Mouse (Mus musculus): ENCODE data around the gene Vps37b. TPM values are rescaled to one million over a fixed set of nuclear protein-coding genes. Genes with fewer than 3 reads are reported as not detected.

Vps37b gene
- polyA plus RNA-seq, 1 experiment, result 41.7 TPM

DNA sequence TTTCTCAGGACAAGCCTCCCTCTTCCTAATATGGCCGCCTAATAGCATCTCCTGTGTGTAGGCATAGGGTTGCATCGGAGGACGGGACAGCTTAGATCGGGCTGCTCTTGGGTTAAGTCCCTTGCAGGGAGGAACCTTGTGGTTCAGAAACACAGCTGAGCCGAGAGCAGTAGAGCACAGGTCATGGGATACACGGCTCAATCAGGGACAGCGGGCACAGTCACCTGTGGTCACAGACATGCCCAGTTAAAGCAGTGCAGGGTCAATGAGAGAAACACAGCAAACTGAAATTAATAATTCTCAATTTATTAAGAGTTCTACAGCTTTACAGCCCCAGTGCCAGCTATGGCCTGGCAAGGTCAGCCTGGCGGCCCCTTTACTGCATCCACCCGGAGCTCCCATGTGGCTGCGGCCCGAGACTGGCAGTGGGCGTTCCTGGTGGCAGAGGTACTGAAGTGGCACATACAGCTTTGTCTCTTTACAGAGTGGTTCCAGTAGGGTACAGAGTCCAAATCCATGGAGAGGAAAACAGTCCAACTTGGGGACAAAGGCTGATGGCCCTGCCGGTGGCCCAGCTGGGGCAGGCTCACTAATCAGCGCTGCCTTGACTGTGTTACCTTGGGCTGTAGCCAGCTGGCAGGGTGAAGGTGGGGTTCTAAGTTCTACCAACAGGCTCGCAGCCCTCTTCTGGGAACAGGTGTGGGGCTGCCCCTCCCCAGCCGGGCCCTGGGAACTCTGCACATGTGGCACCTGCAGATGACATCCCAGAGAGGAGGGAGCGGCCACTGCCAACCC lies 27.5 kb downstream of the Vps37b start:
- H3K27ac ChIP-seq (ENCODE audit: insufficient read depth, low read length), result no peak overlapping the region
- H3K4me1 ChIP-seq (ENCODE audit: control insufficient read depth, insufficient read depth, low read length), result peaks cover 39% of the 10 kb centered on the region
- TF ChIP-seq CTCF (IDR thresholded peaks at IDR 0.05; ENCODE audit: borderline replicate concordance, insufficient read depth, low read depth, low read length) (no peak), POLR2A (IDR thresholded peaks at IDR 0.05; ENCODE audit: borderline replicate concordance, insufficient read depth, low read length) (no peak)
- WGBS, result 53% methylated on average over 17 of the region's 17 CpGs
- H3K4me3 ChIP-seq (replicated peaks; ENCODE audit: insufficient read depth, low read depth, low read length), result no peak overlapping the region
- no peaks in the 10 kb centered on the region for H3K27me3 ChIP-seq (ENCODE audit: control insufficient read depth, insufficient read depth, low read length)
- peak in 1 of 2 experiments; percentile 53 for DNase-seq

DNA sequence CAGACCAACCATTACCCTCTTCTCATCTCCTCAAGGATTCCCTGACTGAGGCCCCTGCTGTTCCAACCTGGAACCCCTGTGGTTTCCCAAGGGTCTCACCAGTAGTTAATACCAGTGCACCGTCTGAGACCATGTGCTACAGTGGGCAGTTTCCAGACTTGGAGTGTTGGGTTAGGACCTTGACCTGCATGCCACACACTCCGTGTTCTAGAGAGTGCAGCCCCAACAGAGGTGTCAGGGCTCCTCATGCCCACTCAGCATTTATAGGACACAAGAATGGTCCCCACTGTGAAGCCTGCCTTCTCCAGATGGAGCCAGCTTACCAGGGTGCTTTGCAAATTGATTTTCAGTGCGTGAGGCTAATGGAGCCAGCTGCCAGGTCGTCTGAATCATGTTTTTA lies 28.7 kb downstream of the Vps37b start:
- DNase-seq, result no peak
- Histone ChIP-seq H3K4me3 (replicated peaks; ENCODE audit: insufficient read depth, low read depth, low read length) (no peak overlapping the region), H3K27ac (ENCODE audit: insufficient read depth, low read length) (no peak overlapping the region), H3K27me3 (ENCODE audit: control insufficient read depth, insufficient read depth, low read length) (no peaks in the 10 kb centered on the region), H3K4me1 (ENCODE audit: control insufficient read depth, insufficient read depth, low read length) (peaks cover 44% of the 10 kb centered on the region)
- 19% methylated on average over 4 of the region's 4 CpGs for WGBS
- TF ChIP-seq CTCF (IDR thresholded peaks at IDR 0.05; ENCODE audit: borderline replicate concordance, insufficient read depth, low read depth, low read length), result no peak

DNA sequence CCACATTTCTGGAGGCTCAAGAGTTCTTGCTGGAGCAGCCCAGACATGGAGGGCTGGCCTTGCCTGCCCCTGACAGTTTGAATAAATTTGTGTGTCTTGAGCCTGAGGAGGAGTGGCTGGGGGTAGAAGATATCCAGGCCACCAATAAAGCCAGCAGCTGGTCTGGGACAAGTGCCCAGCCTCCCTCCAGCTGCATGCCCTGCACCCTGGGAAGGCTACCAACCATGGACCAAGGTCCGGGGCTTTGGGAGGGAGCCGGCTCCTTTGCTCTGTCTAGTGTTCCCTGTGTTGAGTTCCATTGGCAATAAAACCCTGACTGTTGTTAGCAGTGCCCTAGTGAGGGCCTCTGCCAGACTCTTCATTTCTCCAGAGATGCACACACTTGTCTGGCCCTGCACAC lies 29.2 kb downstream of the Vps37b start:
- WGBS, result 64% methylated on average over 2 of the region's 2 CpGs
- Histone ChIP-seq H3K27me3 (ENCODE audit: control insufficient read depth, insufficient read depth, low read length) (no peaks in the 10 kb centered on the region), H3K4me1 (ENCODE audit: control insufficient read depth, insufficient read depth, low read length) (peaks cover 48% of the 10 kb centered on the region), H3K4me3 (replicated peaks; ENCODE audit: insufficient read depth, low read depth, low read length) (no peak overlapping the region), H3K27ac (ENCODE audit: insufficient read depth, low read length) (no peak overlapping the region)
- peak in 1 of 2 experiments; percentile 55 for DNase-seq
- TF ChIP-seq CTCF (IDR thresholded peaks at IDR 0.05; ENCODE audit: borderline replicate concordance, insufficient read depth, low read depth, low read length) (no peak), POLR2A (IDR thresholded peaks at IDR 0.05; ENCODE audit: borderline replicate concordance, insufficient read depth, low read length) (no peak)

DNA sequence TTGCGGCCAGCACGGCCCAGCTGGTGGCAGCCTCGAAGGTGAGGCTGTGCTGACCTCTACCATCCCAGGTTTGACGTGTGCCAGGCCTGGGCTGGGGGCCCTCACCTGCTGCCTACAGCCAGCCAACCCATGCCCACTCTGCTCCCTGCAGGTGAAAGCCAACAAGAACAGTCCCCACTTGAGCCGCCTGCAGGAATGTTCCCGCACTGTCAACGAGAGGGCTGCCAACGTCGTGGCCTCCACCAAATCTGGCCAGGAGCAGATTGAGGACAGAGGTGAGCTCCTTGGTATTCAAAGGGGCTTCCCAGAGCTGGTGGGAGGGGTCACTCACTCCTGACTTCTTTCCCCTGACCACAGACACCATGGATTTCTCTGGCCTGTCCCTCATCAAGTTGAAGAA lies 30.8 kb downstream of the Vps37b start:
- DNase-seq, result no peak
- TF ChIP-seq CTCF (IDR thresholded peaks at IDR 0.05; ENCODE audit: borderline replicate concordance, insufficient read depth, low read depth, low read length) (no peak), POLR2A (IDR thresholded peaks at IDR 0.05; ENCODE audit: borderline replicate concordance, insufficient read depth, low read length) (no peak)
- Histone ChIP-seq H3K4me3 (replicated peaks; ENCODE audit: insufficient read depth, low read depth, low read length) (no peak overlapping the region), H3K27ac (ENCODE audit: insufficient read depth, low read length) (no peak overlapping the region), H3K4me1 (ENCODE audit: control insufficient read depth, insufficient read depth, low read length) (peaks cover 46% of the 10 kb centered on the region), H3K27me3 (ENCODE audit: control insufficient read depth, insufficient read depth, low read length) (no peaks in the 10 kb centered on the region)
- WGBS, result 16% methylated on average over 9 of the region's 9 CpGs

DNA sequence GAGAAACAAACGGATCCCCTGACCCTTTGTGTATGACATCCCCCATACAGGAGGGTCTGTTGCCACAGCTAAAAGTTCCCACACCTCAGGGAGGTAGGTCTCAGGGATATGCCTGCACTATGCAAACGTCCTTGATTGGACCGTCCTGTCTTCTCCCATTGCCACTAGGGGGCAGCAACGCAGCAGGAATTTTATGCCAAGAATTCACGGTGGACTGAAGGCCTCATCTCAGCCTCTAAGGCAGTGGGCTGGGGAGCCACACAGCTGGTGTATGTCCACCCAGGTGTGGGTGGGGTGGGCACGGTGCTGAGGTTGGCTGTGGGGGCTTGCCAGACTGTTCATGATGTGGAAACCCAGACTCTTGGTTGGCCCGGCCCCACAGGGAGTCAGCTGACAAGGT lies 31.2 kb downstream of the Vps37b start:
- WGBS, result 6% methylated on average over 7 of the region's 7 CpGs
- H3K27ac ChIP-seq (ENCODE audit: insufficient read depth, low read length), result no peak overlapping the region

DNA sequence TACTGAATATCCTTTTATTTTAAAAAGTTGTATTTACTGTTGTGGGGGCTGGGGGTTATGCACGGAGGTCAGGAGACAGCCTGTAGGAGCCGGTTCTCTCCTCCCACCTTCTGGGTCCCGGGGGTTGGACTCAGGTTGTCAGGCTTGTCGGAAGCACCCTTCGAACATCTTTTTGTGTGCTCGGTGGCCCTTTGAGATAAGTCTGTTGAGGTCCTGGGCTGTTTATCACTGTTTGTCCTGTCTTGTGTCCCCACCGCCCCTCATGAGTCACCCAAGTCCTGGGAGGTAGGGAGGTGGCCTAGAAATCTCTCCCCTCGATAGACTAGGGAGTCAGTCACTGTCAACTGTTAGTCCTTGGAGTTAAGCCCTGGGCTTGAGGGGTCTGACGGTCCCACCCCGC lies 33.7 kb downstream of the Vps37b start:
- no peak for DNase-seq
- Histone ChIP-seq H3K27me3 (ENCODE audit: control insufficient read depth, insufficient read depth, low read length) (no peaks in the 10 kb centered on the region), H3K4me1 (ENCODE audit: control insufficient read depth, insufficient read depth, low read length) (peaks cover 29% of the 10 kb centered on the region), H3K4me3 (replicated peaks; ENCODE audit: insufficient read depth, low read depth, low read length) (no peak overlapping the region), H3K27ac (ENCODE audit: insufficient read depth, low read length) (no peak overlapping the region)
- TF ChIP-seq CTCF (IDR thresholded peaks at IDR 0.05; ENCODE audit: borderline replicate concordance, insufficient read depth, low read depth, low read length), result no peak
- TF ChIP-seq POLR2A (IDR thresholded peaks at IDR 0.05; ENCODE audit: borderline replicate concordance, insufficient read depth, low read length), result no peak
- 73% methylated on average over 10 of the region's 10 CpGs for WGBS

More for the DNA sequence above, 31.2 kb downstream of the Vps37b start:
- TF ChIP-seq CTCF (IDR thresholded peaks at IDR 0.05; ENCODE audit: borderline replicate concordance, insufficient read depth, low read depth, low read length), result peak; percentile 97
- TF ChIP-seq POLR2A (IDR thresholded peaks at IDR 0.05; ENCODE audit: borderline replicate concordance, insufficient read depth, low read length), result no peak
- Histone ChIP-seq H3K4me3 (replicated peaks; ENCODE audit: insufficient read depth, low read depth, low read length) (no peak overlapping the region), H3K27me3 (ENCODE audit: control insufficient read depth, insufficient read depth, low read length) (no peaks in the 10 kb centered on the region), H3K4me1 (ENCODE audit: control insufficient read depth, insufficient read depth, low read length) (peaks cover 42% of the 10 kb centered on the region)
- DNase-seq, result peak; percentile 84 to 94

DNA sequence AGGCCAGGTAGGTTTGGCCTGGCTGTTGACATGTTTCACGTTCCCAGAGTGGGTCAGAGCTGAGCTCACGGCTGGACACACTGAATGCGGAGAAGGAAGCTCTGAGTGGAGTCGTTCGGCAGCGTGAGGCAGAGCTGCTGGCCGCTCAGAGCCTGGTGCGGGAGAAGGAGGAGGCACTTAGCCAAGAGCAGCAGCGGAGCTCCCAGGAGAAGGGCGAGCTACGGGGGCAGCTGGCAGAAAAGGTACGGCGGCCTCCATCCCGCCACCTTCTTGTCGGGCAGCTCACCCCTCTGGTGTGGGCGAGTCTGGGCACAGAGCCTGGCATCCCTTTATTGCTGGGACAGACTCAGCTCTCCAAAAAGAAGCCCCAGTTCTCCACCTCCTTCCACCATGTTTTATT lies 34.3 kb downstream of the Vps37b start:
- DNase-seq, result peak in 1 of 2 experiments; percentile 58
- no peak for TF ChIP-seq POLR2A (IDR thresholded peaks at IDR 0.05; ENCODE audit: borderline replicate concordance, insufficient read depth, low read length)
- TF ChIP-seq CTCF (IDR thresholded peaks at IDR 0.05; ENCODE audit: borderline replicate concordance, insufficient read depth, low read depth, low read length), result no peak
- 5% methylated on average over 16 of the region's 16 CpGs for WGBS
- no peak overlapping the region for H3K4me3 ChIP-seq (replicated peaks; ENCODE audit: insufficient read depth, low read depth, low read length)
- H3K27ac ChIP-seq (ENCODE audit: insufficient read depth, low read length), result peak overlapping the region; percentile 9; the same call in 1 of the 2 replicates
- no peaks in the 10 kb centered on the region for H3K27me3 ChIP-seq (ENCODE audit: control insufficient read depth, insufficient read depth, low read length)
- H3K4me1 ChIP-seq (ENCODE audit: control insufficient read depth, insufficient read depth, low read length), result peaks cover 29% of the 10 kb centered on the region

DNA sequence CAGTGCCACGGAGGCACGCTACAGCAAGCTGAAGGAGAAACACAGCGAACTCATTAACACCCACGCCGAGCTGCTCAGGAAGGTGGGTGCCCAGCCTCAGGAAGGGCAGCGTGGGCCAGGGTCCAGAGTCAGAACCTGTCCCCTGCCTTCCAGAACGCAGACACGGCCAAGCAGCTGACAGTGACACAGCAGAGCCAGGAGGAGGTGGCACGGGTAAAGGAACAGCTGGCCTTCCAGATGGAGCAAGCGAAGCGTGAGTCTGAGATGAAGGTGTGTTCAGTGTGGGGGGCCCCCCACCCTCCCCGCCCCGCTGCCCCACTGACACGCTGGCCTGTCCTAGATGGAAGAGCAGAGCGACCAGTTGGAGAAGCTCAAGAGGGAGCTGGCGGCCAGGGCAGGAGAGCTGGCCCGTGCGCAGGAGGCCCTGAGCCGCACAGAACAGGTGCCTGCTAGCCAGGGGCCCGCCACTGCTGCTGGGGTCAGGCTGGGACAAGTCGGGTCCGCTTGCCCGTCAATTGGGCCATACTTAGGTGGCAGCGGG lies 34.8 kb downstream of the Vps37b start:
- Histone ChIP-seq H3K27ac (ENCODE audit: insufficient read depth, low read length) (peak overlapping the region; percentile 9; the same call in 1 of the 2 replicates), H3K4me3 (replicated peaks; ENCODE audit: insufficient read depth, low read depth, low read length) (no peak overlapping the region), H3K27me3 (ENCODE audit: control insufficient read depth, insufficient read depth, low read length) (no peaks in the 10 kb centered on the region), H3K4me1 (ENCODE audit: control insufficient read depth, insufficient read depth, low read length) (peaks cover 29% of the 10 kb centered on the region)
- peak; percentile 64 to 65 for DNase-seq
- 12% methylated on average over 24 of the region's 24 CpGs for WGBS
- TF ChIP-seq CTCF (IDR thresholded peaks at IDR 0.05; ENCODE audit: borderline replicate concordance, insufficient read depth, low read depth, low read length), result no peak
